17 mouse cellular contexts compared by ENCODE assay signal in genomic region chr14:25582603-25583002, GRCm38 (mm10).
"Had no signal": no experiment of that assay in that cellular context is flagged by ENCODE, and none has a peak within 500 bp of the region (broad histone marks: within the 10 kb centered on the region; RNA-seq: fewer than 3 reads in every experiment).

No protein-coding gene starts in this region.

- H3K4me3 ChIP-seq: midbrain, embryonic 10.5 days; myocyte; neural tube, embryonic 12.5 days; stomach, embryonic 15.5 days had no signal

- H3K27ac ChIP-seq: liver, embryonic 14.5 days; midbrain, embryonic 10.5 days; stomach, embryonic 15.5 days; stomach, postnatal 0 days had no signal

- H3K4me2 ChIP-seq: liver, embryonic 11.5 days; lung, embryonic 14.5 days; neural tube, embryonic 12.5 days; stomach, embryonic 15.5 days had no signal

- H3K9me3 ChIP-seq: midbrain, embryonic 10.5 days; neural tube, embryonic 12.5 days; stomach, embryonic 15.5 days had no signal

- DNase-seq: lung, adult 18-20 months; lung, embryonic 14.5 days; lung, postnatal 10 days; lung, postnatal 4 days; retina, postnatal 1 day; right cerebral cortex, postnatal 14 days; thymus, adult 2 months; thymus, postnatal 25 days; thymus, postnatal 4 days had no signal

- H3K27me3 ChIP-seq: neural tube, embryonic 12.5 days; stomach, embryonic 15.5 days had no signal

- H3K9ac ChIP-seq: liver, embryonic 14.5 days; lung, embryonic 14.5 days; neural tube, embryonic 12.5 days; stomach, embryonic 15.5 days had no signal

- ATAC-seq: midbrain, embryonic 16.5 days had no signal
